Mouse (Mus musculus): ENCODE data around the gene Cacng7. TPM values are rescaled to one million over a fixed set of nuclear protein-coding genes. Genes with fewer than 3 reads are reported as not detected.

The Cacng7 gene
- total RNA-seq, 2 experiments from 2014 or later = not detected

DNA sequence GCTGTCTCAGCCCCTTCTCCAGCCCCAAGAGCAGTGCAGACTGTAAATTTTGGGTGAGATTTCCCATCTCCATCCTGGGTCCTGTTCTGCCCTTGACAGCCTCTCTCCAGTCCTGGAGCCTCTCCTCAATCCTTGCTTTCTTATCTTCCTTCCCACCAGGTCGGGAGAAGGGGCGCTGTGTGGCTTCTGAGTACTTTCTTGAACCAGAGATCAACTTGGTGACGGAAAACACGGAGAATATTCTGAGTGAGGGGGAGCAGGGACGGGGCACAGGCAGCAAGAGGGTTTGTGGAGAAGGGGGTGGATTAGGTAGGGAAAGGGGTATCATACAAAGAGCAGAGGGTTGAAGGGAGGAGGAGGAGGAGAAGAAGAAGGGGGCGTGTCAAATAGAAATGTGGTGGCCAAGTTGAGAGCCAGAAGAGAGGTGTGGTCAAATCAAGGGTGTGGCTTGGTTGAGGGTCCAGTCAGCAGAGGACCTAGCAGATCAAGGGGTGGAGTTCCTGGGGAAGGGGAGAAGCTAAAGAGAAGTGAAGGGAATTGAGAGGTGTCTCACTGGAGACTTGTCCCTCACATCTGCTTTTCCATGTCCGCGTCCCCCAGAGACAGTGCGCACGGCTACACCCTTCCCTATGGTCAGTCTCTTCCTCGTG is 5.7 kb downstream of the Cacng7 start:
- ATAC-seq (replicated peaks; ENCODE audit: poor library complexity, severe bottlenecking) = no peak

DNA sequence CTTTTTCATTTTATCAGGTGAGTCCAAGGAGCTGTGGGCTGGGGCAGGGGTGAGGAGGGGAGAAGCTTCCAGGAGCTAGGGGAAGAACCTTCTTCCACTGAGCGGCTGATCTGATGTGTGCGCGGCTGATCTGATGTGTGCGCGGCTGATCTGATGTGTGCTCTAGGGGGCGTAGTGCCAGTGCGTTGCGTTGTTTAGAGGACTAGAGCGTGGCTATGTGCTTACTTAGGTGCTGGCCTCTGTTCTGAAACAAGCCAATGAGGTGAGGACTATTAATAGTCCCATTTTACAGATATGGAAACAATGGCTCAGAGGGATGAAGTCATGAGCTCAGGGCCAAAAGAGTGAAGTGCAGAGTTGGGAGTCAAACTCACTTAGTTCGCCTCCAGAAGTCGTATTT is 6.3 kb downstream of the Cacng7 start:
- no peak for ATAC-seq (replicated peaks; ENCODE audit: poor library complexity, severe bottlenecking)

DNA sequence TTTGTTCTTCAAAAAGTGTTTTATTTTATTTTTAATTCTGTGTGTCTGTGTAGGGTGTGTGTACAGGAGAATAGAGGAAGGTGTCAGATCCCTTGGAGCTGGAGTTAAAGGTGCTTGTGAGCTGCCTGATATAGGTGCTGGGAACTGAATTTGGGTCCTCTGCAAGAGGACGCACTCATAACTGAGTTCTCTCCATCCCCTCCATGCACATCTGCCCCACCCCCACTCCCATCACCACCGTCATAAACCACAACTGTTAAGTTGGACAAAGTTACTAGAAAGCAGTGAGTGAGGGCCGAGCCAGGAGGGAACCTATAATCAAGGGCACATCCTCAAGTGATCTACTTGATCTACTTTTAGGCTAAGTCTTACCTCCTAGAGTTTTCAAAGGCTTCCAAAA is 11.1 kb downstream of the Cacng7 start:
- ATAC-seq (replicated peaks; ENCODE audit: poor library complexity, severe bottlenecking) = no peak

DNA sequence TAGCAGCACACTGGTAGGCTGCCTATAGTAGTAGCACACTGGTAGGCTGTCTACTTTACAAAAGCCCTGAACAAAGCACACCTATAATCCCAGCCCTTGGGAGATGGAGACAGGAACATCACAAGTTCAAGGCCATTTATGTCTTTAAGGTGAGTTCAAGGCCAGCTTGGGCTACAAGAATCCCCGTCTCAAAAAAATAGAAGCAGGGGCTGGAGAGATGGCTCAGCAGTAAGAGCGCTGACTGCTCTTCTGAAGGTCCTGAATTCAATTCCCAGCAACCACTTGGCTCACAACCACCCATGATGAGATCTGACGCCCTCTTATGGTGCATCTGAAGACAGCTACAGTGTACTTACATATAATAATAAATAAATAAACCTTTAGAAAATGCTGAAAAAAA is 12.5 kb downstream of the Cacng7 start:
- ATAC-seq (replicated peaks; ENCODE audit: poor library complexity, severe bottlenecking) = no peak

DNA sequence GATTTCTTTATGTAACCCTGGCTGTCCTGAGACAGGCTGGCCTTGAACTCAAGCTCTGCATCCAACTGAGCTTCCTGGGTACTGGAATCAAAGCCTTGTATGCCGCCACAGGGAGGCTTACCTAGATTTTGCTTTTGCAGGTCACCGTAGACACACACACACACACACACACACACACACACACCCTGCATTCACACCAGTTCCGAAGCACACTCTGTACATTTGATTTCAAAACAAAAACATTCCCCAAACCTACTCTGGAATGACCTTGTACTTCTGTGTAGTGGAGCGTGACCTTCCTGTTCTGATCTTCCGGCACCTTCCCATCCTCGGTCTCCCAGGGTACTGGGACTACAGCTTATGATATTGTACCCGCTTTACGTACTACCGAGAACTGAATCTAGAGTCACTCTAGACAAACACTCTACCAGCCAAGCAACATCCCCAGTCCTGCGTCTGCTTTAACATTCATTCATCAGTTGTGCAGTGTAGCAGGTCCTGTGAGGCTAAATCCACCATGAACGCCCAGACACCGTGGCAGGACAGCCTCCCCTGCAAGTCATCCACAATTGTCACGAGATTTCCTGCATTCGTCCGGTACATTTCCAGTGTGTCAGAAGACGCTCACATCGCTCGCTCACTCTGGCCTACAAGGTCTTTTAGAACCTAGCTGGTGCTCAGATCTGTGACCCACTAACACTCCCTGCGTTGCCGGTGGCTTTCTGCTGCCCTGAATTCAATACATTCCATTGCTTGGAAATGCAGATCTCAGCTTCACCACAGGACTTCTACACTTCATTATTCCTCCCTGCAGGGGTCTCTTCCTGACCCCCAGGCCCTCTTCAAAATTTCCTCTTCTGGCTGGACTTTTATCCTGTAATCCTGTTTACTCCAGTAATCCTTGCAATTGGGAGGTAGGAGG is 14.9 kb downstream of the Cacng7 start:
- ATAC-seq (replicated peaks; ENCODE audit: poor library complexity, severe bottlenecking) = no peak

DNA sequence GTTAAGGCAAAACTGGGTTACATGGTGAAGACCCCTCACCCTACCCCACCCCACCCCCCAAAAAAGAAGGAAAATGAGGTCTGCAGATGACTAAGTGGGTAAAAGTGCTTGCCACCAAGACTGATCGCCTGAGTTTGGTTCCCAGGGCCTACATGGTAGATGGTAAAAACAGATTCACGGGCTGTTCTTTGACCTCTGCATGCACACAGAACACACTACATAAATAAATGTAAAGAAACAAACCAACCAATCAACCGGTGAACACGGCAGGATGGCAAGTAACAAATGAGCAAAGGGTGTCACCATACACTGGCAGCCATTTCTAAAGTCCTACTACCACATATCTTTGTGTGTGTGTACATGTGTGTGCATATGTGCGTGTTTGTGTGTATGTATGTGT is 15.6 kb downstream of the Cacng7 start:
- no peak for ATAC-seq (replicated peaks; ENCODE audit: poor library complexity, severe bottlenecking)

DNA sequence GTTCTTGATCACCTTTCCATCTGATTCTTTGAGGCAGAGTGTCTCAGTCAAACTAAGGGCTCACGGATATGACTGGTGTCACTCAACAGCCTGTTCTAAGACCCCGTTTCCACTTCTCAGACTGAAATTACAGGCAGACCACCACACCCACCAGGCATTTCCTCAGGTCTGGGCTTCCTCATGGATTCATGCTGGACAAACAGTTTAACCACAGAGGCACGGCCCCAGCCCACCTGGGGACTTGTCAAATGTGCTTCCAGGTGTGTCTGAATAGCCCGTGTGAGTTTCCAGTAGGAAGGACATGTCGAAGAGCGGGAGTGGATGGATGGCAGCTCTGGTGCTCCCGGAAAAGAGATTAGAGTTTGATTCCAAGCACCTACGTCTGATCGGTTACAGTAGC is 17.0 kb downstream of the Cacng7 start:
- no peak for ATAC-seq (replicated peaks; ENCODE audit: poor library complexity, severe bottlenecking)

DNA sequence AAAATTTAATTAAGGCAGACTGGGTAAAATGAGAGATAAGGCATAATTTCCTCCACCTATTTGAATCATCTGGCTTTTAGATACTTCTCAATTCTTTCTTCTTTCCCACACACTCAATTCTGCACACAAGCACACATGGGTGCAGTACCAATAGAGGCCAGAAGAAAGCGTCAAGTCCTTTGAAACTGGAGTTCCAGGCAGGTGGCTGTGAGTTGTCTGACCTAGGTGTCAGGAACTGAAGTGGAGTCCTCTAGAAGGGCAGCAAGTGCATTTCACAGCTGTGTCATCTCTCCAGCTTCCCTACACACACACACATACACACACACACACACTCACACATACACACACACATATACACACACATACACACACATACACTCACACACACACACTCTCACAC is 18.8 kb downstream of the Cacng7 start:
- no peak for ATAC-seq (replicated peaks; ENCODE audit: poor library complexity, severe bottlenecking)

DNA sequence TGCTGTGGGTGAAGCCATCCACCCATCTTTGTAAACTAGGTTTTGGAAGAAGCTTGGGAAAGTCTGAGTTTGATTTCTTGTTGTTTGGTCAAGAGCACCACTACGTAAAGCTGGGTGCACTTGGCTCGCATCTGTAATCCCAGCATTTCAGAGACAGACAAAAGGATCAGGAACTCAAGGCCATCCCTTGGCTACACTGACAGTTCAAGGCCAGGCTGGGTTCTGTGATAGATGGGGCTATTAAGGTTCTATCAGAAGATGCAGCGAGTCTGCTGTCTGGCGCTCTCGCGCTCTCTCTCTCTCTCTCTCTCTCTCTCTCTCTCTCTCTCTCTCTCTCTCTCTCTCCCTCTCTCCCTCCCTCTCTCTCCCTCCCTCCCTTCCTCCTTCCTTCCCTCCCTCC is 22.1 kb downstream of the Cacng7 start:
- ATAC-seq (replicated peaks; ENCODE audit: poor library complexity, severe bottlenecking) = no peak

DNA sequence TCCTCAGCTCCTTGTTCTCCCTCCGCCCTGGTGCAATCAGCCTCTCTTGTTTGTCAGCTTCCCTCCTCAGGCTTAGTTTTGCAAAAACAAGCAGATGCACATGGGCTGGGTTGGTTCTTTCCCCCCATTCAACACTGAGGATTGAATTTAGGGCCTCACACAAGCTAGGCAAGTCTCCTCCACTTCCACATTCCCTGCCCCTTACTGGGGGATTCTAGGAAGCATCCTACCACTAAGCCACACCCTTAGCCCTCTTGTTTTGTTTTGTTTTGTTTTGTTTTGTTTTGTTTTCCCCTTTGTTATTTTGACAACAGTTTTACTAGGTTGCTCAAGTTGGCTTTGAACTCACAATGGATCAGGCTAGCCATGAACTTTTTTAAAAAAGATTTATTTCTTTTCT is 27.9 kb downstream of the Cacng7 start:
- no peak for ATAC-seq (replicated peaks; ENCODE audit: poor library complexity, severe bottlenecking)

DNA sequence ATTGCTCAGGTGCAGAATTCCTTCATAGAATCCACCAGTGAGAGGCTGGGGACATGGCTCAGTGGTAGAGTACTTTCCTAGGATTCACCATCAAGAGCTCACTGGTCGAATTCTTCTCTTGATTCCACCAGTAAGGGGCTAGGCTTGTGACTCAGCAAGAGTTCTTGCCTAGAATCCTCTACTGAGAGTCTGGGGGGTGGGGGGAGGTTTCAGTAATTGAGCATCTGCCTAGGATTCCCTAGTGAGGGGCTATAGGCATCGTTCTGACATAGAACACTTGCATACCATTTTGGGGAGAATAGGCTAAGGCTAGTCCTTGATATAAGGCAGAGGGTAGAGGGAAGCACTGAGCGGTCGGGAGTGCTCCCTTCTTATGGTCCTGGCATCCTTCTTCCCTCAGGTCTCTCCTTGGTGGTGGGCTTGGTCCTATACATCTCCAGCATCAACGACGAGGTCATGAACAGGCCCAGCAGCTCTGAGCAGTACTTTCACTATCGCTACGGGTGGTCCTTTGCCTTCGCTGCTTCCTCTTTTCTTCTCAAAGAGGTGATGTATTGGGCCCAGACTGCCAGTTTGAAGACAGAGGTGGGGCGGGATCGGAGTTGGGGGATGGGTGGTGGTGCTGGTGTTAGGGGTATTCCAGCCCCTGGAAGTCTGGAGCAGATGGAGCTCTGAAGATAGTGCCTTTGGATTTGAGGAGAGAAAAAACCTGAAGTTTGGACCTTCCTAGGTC is 33.0 kb downstream of the Cacng7 start:
- peak; percentile 85 for ATAC-seq (replicated peaks; ENCODE audit: poor library complexity, severe bottlenecking)

DNA sequence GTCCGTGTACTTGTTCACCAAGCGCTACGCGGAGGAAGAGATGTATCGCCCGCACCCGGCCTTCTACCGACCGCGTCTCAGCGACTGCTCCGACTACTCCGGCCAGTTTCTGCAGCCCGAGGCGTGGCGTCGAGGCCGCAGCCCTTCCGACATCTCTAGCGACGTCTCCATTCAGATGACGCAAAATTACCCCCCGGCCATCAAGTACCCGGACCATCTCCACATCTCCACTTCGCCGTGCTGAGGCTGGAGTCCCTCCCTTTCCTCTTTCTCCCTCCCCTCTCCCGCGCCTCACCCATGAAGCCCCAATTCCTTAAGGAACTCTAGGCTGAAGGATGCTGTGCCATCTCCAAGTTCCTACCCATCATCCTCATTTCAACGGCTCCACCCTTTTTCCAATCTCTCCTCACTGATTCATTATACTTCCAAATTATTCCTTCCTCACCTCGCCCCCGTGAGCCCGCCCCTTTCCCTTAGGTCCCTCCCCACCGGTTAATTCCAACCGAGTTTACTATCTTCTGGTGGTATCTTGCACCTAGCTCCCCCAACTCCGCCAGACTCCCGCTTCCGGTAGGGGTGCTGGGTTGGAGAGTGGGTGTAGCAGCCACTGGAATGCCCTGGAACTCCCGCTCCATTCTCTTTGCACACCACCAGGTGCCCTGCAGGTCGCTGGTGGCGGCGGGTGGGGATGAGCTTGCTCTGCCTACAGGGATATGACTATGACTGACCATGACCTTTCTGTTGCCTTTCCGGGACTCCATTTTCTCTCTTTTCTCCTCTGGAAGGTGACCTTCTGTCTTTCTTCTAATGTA is 34.2 kb downstream of the Cacng7 start:
- ATAC-seq (replicated peaks; ENCODE audit: poor library complexity, severe bottlenecking) = peak; percentile 41

DNA sequence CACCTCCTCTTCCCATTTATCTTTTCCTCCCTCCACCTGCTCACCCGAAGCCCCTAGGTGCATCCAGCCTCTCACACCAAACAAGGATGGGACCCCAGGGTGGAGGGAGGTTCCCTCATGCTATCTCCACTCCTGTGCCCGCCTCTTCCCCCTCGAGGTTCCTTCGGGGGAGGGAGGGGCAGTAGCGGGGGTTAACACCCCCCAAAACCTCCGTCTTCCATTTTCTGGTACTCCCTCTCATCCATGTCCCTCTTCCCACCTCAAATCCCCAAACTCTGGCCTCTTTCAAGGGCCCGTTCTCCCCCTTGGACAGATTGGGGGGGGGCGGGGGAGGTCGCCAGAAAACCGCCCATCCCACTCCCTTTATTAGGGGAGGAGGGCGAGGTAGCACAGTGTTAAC is 34.8 kb downstream of the Cacng7 start:
- ATAC-seq (replicated peaks; ENCODE audit: poor library complexity, severe bottlenecking) = no peak

DNA sequence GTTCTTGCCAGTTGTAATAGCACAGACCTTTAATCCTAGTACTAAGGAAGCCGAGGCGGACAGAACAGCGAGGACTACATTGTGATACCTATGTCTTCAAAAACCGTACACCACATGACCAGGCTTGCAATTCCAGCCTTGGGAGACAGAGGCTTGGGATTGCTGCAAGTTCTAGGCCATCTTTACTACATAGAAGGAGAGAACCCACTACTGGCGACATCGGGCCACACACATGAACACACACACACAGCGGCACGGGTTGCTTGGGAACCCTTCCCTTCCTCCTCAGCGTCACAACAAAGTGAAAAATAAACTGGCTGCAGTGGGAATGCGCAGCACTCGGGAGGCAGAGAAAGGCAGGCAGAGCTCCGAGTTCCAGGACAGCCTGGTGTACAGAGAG is 35.6 kb downstream of the Cacng7 start:
- no peak for ATAC-seq (replicated peaks; ENCODE audit: poor library complexity, severe bottlenecking)

DNA sequence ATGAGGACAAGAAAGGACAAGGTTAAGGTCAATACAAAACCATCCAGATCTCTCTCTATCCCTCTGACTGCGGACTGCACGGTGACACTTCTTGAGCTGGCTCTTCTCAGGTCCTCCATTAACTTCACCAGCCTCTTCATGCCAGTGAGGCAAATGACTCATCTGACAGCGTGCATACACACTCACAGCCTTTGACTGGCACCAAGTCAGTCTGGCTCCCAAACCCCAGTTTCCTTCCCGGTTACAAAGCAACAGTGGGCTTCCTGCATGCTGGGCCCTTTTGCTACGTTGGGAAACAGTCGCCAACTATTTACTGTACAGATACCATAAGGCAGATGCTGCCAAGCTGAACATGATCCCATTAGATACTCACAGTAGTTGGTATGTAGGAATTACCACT is 36.4 kb downstream of the Cacng7 start:
- no peak for ATAC-seq (replicated peaks; ENCODE audit: poor library complexity, severe bottlenecking)

DNA sequence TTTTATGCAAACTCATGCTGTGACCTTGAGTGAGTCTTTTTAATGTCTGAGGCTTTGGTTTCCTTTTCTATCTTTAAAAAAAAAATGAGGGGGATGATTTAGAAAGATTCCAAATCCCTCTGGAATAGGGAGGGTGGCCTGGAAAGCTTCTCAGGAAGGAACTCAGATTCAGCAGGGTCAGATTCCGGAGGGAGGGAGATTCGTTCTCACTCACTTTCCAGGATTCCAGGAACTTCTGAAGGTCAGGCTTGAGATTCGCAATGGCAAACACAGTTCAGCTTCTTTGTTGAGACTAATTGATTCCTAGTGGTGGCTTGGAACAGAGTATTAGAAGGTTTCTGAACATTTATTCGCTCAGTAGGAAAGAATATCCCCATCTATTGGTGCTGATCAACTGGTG is 37.7 kb downstream of the Cacng7 start:
- no peak for ATAC-seq (replicated peaks; ENCODE audit: poor library complexity, severe bottlenecking)

DNA sequence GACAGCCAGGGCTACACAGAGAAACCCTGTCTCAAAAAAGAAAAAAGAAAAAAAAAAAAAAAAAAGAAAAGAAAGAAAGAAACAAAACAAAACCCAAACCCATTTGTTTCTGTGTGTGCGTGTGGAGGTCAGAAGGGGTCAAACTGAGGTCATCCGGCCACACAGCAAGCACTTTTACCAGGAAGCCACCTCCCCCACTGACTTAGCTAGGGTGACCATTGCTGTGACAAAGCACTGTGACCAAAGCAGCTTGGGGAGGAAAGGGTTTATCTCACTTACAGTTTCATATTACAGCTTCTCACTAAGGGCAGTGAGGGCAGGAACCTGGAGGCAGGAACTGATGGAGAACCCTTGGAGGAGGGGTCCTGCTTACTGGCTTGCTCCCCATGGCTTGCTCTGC is 39.6 kb downstream of the Cacng7 start:
- no peak for ATAC-seq (replicated peaks; ENCODE audit: poor library complexity, severe bottlenecking)

DNA sequence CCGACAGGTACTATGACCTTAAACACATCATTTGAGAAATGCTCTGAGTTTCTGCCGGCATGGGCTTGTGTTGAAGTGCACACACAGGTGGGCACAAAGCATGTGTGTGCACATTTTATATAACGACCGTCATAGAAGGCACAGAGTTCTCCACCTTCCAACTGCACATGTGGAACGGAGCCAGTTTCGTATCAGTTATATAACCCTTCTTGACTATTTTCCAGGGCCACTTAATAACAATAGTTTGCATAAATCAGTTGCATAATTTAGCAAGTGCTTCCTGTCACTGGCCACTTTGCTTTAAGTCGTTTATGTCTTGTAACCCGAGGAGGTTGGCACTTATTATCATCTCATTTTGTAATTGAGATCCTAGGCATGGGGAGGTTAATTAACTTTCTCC is 41.0 kb downstream of the Cacng7 start:
- 0 out of 2 replicates have a peak, but pooled peaks have one; percentile 14 for ATAC-seq (replicated peaks; ENCODE audit: poor library complexity, severe bottlenecking)

DNA sequence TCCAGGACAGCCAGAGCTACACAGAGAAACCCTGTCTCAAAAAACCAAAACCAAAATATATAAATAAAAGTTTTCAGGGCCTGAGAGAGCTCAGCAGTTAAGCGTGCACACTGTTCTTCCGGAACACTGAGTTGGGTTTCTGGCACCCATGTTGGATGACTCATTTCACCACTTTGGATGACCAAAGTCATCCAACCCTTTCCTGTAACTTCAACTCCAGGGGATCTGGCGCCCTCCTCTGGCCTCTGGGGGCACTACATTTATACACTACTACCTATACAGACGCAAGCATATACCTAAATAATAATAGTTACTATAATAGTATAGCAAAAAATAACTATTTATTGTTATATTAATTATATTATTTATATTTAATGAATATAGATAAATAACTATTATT is 44.1 kb downstream of the Cacng7 start:
- peak; percentile 83 for ATAC-seq (replicated peaks; ENCODE audit: poor library complexity, severe bottlenecking)

DNA sequence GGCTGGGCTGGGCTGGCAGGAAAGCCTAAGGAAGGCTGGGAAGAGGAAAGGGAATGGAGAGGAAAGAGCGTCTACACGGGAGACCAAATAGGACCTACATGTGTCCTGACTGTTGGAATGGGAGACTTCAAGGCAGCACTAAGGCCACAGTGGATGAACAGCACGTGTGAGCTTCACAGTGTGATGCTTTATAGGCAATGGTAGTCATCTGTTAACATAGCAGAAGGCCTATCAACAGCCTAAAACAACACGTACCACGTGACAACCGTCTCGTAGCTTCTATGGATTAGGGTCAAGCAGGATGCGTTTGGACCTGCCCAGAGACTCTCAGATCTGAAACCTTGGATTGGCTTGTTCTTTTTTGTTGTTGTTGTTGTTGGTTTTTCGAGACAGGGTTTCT is 49.4 kb downstream of the Cacng7 start:
- no peak for ATAC-seq (replicated peaks; ENCODE audit: poor library complexity, severe bottlenecking)

Data from granulocyte monocyte progenitor cell, adult 5-6 weeks (primary cell).